Comparison of ENCODE assay signal across 11 mouse cellular contexts in the genomic region with DNA sequence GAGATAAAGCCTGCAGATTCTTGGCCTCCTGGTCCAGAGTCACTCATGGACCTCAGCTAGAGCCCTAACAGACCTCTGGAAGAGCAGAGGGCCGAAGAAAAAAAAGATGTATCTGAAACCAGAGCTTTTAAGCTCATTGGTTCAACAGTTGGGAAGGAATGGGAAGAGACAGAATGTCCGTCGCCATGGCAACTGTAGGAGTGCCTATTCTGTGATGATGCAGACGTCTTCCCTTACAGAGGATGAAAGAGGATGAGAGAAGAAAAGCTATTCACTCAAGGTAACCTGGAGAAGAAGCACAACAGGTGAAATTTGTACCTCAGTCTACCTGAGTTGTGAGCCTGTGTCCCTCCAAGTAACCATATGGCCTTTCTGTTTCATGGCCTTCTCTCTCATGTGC. TPM values are rescaled to one million over a fixed set of nuclear protein-coding genes. Genes with fewer than 3 reads are reported as not detected.
DNase-seq lines count a peak whose midpoint lies in the region; ATAC-seq and TF ChIP-seq lines count a peak whose summit lies in the region.
"Had no signal": no experiment of that assay in that cellular context is flagged by ENCODE, and none has a peak within 500 bp of the region (broad histone marks: within the 10 kb centered on the region; RNA-seq: fewer than 3 reads in every experiment).

No protein-coding gene starts in this region.

- peak; percentile 21 to 38 for DNase-seq in cerebellum, postnatal 14 days
- DNase-seq in cerebellum, adult 2 months = no peak
- DNase-seq in R1 (ENCODE audit: low read depth, low spot score) = peak; percentile 52
- DNase-seq in hindbrain, postnatal 0 days (ENCODE audit: low spot score) = peak; percentile 72
- no peak for DNase-seq in testis, postnatal 10 days (ENCODE audit: low spot score)
- no peak for DNase-seq in adrenal gland, adult 8-10 months
- DNase-seq: liver had no signal

- no peaks in the 10 kb centered on the region for H3K36me3 ChIP-seq in hindbrain, postnatal 0 days (ENCODE audit: insufficient read depth, low read length)
- no peaks in the 10 kb centered on the region for H3K36me3 ChIP-seq in midbrain, embryonic 16.5 days (ENCODE audit: control insufficient read depth, insufficient read depth, low read length)
- H3K36me3 ChIP-seq in kidney, embryonic 16.5 days (ENCODE audit: insufficient read depth, low read length) = no peaks in the 10 kb centered on the region
- H3K36me3 ChIP-seq: heart, embryonic 15.5 days had no signal

- 59% methylated on average over 4 of the region's 4 CpGs for WGBS in cerebellum, adult 2 months
- 51% methylated on average over 4 of the region's 4 CpGs for WGBS in hindbrain, postnatal 0 days
- whole genome bisulfite sequencing in midbrain, embryonic 16.5 days = 37% methylated on average over 4 of the region's 4 CpGs
- 60% methylated on average over 4 of the region's 4 CpGs for WGBS in kidney, embryonic 16.5 days

- H3K4me1 ChIP-seq in cerebellum, adult 2 months (ENCODE audit: control insufficient read depth, insufficient read depth, low read length) = no peaks in the 10 kb centered on the region
- no peaks in the 10 kb centered on the region for H3K4me1 ChIP-seq in hindbrain, postnatal 0 days (ENCODE audit: insufficient read depth, low read length)
- peaks cover 2% of the 10 kb centered on the region for H3K4me1 ChIP-seq in midbrain, embryonic 16.5 days (ENCODE audit: control insufficient read depth, insufficient read depth, low read length)
- no peaks in the 10 kb centered on the region for H3K4me1 ChIP-seq in kidney, embryonic 16.5 days (ENCODE audit: insufficient read depth, low read length)
- H3K4me1 ChIP-seq: heart, embryonic 15.5 days had no signal

- no peak for TF ChIP-seq POLR2A in cerebellum, adult 2 months (IDR thresholded peaks at IDR 0.05; ENCODE audit: borderline replicate concordance, insufficient read depth, low read length)

- no peak for TF ChIP-seq CTCF in cerebellum, adult 2 months (IDR thresholded peaks at IDR 0.05; ENCODE audit: borderline replicate concordance, insufficient read depth, low read depth, low read length)
- no peak for TF ChIP-seq CTCF in hindbrain, postnatal 0 days (IDR thresholded peaks at IDR 0.05; ENCODE audit: low read depth)

- ATAC-seq in hindbrain, postnatal 0 days = 0 out of 2 replicates have a peak, but pooled peaks have one; percentile 62
- peak; percentile 83 for ATAC-seq in midbrain, embryonic 16.5 days
- ATAC-seq in kidney, embryonic 16.5 days (ENCODE audit: low FRiP score, low TSS enrichment) = no peak

- no peak overlapping the region for H3K9ac ChIP-seq in hindbrain, postnatal 0 days (replicated peaks; ENCODE audit: low read length)
- H3K9ac ChIP-seq in midbrain, embryonic 16.5 days (ENCODE audit: low read depth, low read length) = no peak overlapping the region
- no peak overlapping the region for H3K9ac ChIP-seq in kidney, embryonic 16.5 days (replicated peaks; ENCODE audit: low read length)
- H3K9ac ChIP-seq: heart, embryonic 15.5 days had no signal

- no peak overlapping the region for H3K27ac ChIP-seq in cerebellum, adult 2 months (ENCODE audit: insufficient read depth, low read length)
- no peak overlapping the region for H3K27ac ChIP-seq in hindbrain, postnatal 0 days
- peak overlapping the region; percentile 17; the same call in 1 of the 2 replicates for H3K27ac ChIP-seq in midbrain, embryonic 16.5 days (ENCODE audit: low read length)
- no peak overlapping the region for H3K27ac ChIP-seq in kidney, embryonic 16.5 days (ENCODE audit: low read length)
- H3K27ac ChIP-seq: heart, embryonic 15.5 days had no signal

- no peaks in the 10 kb centered on the region for H3K9me3 ChIP-seq in hindbrain, postnatal 0 days (ENCODE audit: low read length)
- no peaks in the 10 kb centered on the region for H3K9me3 ChIP-seq in midbrain, embryonic 16.5 days (replicated peaks; ENCODE audit: control insufficient read depth, low read length, poor library complexity, severe bottlenecking)
- H3K9me3 ChIP-seq in kidney, embryonic 16.5 days (ENCODE audit: low read length) = peaks cover 3% of the 10 kb centered on the region; the same call in 1 of the 2 replicates
- H3K9me3 ChIP-seq: heart, embryonic 15.5 days had no signal

- H3K27me3 ChIP-seq in cerebellum, adult 2 months (ENCODE audit: control insufficient read depth, insufficient read depth, low read length) = no peaks in the 10 kb centered on the region; the same call in 1 of the 2 replicates
- H3K27me3 ChIP-seq in hindbrain, postnatal 0 days (ENCODE audit: insufficient read depth, low read length) = no peaks in the 10 kb centered on the region
- no peaks in the 10 kb centered on the region for H3K27me3 ChIP-seq in midbrain, embryonic 16.5 days (ENCODE audit: control insufficient read depth, insufficient read depth, low read depth, low read length)
- H3K27me3 ChIP-seq in kidney, embryonic 16.5 days (ENCODE audit: insufficient read depth, low read length) = no peaks in the 10 kb centered on the region
- H3K27me3 ChIP-seq: heart, embryonic 15.5 days had no signal

- no peak overlapping the region for H3K4me2 ChIP-seq in hindbrain, postnatal 0 days (ENCODE audit: low read depth, low read length)
- no peak overlapping the region for H3K4me2 ChIP-seq in midbrain, embryonic 16.5 days (ENCODE audit: low read length)
- no peak overlapping the region for H3K4me2 ChIP-seq in kidney, embryonic 16.5 days (replicated peaks; ENCODE audit: low read depth, low read length)
- H3K4me2 ChIP-seq: heart, embryonic 15.5 days had no signal

- no peak overlapping the region for H3K4me3 ChIP-seq in cerebellum, adult 2 months (replicated peaks; ENCODE audit: insufficient read depth, low read depth, low read length)
- no peak overlapping the region for H3K4me3 ChIP-seq in hindbrain, postnatal 0 days (ENCODE audit: low read length)
- H3K4me3 ChIP-seq in midbrain, embryonic 16.5 days (ENCODE audit: low read depth, low read length) = no peak overlapping the region
- H3K4me3 ChIP-seq in kidney, embryonic 16.5 days (ENCODE audit: low read length) = no peak overlapping the region
- H3K4me3 ChIP-seq: erythroblast, embryonic 14.5 days; heart, embryonic 15.5 days had no signal

RNA-seq across cellular contexts. Expression of a gene that starts 44.0 kb away (rescaled TPM):
- 47.7 and 48.9 TPM in 2 replicates for polyA plus RNA-seq in cerebellum, adult 2 months (2012; rRNA removed)
- 141 and 162 TPM in 2 replicates for total RNA-seq in hindbrain, postnatal 0 days (2014; rRNA removed)
- polyA plus RNA-seq in hindbrain, postnatal 0 days (2015; fragmentation: Nextera tagmentation; extraction: Ambion mirVana) = 59.7 and 60.0 TPM in 2 replicates
- polyA plus RNA-seq in midbrain, embryonic 16.5 days (2015; fragmentation: Nextera tagmentation; extraction: Ambion mirVana) = 30.9 and 37.4 TPM in 2 replicates
- polyA plus RNA-seq in kidney, embryonic 16.5 days (2015; fragmentation: Nextera tagmentation; extraction: Ambion mirVana) = 114 TPM in 2 replicates
- 100 to 1,000 TPM; 495 to 753 (median 629) TPM for total RNA-seq in adrenal gland, adult 8-10 months (2022)

Comparison
In these comparisons a context has a peak if more than half of its experiments do, and no peak if none do; other contexts are left out.
1. DNase-seq: peak in cerebellum, postnatal 14 days (2 of 2), R1 (single experiment) and hindbrain, postnatal 0 days (single experiment); none in cerebellum, adult 2 months (0 of 2), testis, postnatal 10 days (single experiment) and adrenal gland, adult 8-10 months (single experiment).